Mouse (Mus musculus) ovary, postnatal 10 days (tissue): ENCODE measurements around the gene Blnk.

ENCODE experiments used
- DNase-seq: peaks from one replicate; pipeline ENCODE4 v3.0.0; 2022; ENCODE audit warnings: low spot score

Gene Blnk

GRCm38 (mm10) chr19:40994057-40994585 lies at the start of gene Blnk:
TSS of gene Blnk (minus strand) at chr19:40994535.
- no peak for DNase-seq

DNA sequence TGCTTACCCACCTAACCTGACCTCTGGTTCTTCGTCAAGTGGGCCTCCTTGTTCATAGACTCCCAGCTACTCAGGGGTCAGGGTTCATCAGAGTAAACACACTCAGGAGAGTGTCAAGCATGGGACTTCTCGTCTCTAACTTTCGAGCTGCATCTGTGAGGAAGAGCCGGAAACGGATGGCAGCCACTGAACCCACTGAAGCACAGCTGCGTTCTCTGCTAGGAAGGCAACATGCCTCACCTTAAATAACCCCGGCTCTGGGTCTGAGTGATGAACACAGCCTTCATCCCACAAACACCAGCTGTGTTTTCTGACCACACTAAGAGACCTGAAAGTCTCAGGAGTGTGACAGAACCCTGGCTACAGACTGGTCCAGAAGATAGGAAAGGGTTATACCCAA lies 44.8 kb upstream of the Blnk start:
- no peak for DNase-seq

DNA sequence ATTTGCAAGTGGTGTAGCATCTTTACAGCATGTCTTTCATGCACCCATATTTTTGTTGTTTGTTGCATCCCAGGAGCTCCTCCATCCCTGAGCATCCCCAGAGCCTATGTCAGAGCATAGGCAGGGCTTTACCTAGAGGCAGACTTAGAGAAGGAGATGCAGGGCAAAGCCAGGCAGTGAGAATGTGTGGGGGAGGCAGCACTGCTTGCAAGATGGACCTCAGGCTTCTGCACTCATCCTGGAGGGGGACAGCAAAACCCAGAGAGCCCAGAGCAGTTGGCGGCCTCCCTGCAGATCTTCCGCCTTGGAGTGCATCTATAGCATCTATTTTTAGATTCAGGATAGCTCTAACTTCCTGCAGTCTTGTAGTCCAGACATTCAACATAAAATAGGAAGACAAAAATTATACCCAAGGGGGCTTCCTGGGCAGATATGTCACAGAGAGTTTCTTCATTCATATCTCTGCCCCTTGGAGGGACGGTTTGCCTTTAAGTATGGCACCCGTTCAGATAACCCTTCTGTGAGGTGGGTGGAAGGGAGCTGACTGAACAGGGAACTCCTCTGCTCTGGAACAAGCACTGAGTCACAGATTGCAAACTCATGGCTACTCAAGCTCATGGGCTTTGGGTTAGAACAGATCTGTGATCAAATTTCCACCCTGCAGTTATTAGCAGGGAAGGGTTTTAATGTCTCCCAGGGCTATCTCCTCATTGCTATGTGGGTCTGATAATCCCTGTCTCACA lies 41.6 kb upstream of the Blnk start:
- DNase-seq, result no peak

DNA sequence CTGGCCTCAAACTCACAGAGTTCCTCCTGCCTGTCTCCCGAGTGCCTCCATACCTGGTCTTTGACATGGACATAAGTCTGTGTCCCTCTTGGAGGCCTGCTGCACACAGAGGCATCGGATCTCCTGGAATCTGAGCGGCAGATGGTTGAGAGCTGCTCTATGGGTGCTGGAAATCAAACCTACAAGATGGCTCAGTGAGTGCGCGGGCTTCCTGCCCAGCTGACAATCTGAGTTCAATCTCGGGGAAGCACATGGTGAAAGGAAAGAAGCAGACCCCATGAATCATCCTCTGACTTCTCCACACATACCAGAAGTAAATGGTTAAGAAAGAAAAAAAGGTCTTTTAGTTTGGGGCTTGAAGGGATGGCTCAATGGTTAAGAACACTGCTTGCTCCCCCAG lies 37.5 kb upstream of the Blnk start:
- no peak for DNase-seq

- DNase-seq, result no peak
These were observed 36.7 kb upstream of the Blnk start for GRCm38 (mm10) chr19:41031009-41031408.

DNA sequence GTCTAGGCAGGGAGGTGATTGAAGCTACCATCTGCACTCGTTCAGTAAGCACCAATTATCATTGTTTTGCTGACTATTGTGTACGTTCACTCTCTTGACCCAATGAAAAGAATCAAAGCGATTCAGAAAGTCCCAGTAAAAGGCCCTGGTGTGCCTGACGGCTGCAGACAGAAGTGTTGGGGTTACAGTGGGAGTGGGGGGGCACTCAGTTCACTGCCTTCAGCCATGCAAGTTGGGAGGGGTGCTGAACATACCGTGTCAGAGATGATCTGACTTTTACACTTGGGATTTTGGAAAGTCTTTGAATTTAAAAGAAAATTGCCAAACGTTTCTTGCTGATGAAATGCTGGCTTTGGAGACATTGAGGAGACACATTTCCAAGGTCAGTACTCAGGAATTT lies 35.8 kb upstream of the Blnk start:
- DNase-seq, result no peak

DNA sequence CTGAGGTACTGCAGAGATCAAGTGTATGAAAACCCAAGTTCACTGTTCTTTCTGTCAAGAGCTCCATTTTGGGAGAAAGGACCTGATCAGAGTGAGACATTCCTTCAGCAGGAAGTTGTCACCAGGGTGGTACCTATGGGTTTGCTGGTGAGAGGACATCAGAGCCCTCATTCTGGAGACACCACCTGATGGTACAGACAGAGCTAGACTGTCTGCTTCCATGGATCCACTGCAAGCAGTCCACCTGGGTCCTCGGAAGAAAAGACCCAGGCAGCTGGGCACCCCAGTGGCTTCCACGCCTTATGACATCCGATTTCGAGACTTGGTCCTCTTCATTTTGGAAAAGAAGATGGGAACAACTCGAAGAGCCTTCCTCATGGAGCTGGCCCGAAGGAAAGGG lies 34.9 kb upstream of the Blnk start, which contains the start of gene Dntt:
Gene Dntt, plus strand, starts transcription at position 57 of the 400 bp plus-strand sequence.
- DNase-seq, result no peak

GRCm38 (mm10) chr19:41027601-41028000 lies 33.3 kb upstream of the Blnk start:
- DNase-seq, result no peak

- no peak for DNase-seq
These were observed 32.7 kb upstream of the Blnk start for GRCm38 (mm10) chr19:41027024-41027423.

DNA sequence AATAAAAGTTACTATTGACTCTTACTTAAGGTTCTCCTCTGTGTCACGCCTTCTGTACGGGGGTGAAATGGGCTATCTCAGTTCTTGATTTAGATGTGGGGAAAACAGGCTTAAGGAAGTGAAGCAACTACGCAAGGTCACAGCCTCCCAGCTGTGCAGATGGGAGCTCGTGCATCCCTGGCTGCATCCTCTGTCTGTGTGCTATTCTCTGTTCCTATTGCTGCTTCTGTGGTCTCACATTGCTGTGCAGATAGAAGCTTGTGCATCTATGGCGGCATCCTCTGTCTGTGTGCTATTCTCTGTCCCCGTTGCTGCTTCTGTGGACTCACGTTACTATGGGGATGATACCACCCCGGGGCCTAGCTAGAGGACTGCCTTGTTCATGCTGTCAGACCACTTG lies 32.2 kb upstream of the Blnk start:
- DNase-seq, result no peak

GRCm38 (mm10) chr19:41022244-41022643 lies 27.9 kb upstream of the Blnk start:
- DNase-seq, result no peak

DNA sequence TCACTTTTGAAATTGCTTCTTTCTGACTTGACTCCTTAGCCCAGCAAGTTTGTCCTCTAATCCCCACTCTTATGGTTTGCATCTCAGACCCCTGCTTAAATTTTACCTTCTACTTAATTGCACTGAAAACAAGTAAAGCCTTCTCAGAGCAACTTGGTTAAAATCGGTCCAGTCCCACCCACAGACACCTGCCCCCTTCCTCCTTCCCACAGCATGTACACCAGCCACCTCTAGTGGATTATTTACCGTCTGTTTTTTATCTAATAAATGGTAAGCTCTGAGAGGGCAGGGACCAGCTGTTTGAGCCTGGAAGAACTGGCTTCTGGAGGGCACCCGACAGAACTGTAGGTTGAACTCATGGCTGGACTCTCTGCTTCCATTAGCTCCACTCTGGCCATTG lies 26.2 kb upstream of the Blnk start:
- no peak for DNase-seq

- no peak for DNase-seq
These were observed 24.9 kb upstream of the Blnk start for GRCm38 (mm10) chr19:41019164-41019675.

DNA sequence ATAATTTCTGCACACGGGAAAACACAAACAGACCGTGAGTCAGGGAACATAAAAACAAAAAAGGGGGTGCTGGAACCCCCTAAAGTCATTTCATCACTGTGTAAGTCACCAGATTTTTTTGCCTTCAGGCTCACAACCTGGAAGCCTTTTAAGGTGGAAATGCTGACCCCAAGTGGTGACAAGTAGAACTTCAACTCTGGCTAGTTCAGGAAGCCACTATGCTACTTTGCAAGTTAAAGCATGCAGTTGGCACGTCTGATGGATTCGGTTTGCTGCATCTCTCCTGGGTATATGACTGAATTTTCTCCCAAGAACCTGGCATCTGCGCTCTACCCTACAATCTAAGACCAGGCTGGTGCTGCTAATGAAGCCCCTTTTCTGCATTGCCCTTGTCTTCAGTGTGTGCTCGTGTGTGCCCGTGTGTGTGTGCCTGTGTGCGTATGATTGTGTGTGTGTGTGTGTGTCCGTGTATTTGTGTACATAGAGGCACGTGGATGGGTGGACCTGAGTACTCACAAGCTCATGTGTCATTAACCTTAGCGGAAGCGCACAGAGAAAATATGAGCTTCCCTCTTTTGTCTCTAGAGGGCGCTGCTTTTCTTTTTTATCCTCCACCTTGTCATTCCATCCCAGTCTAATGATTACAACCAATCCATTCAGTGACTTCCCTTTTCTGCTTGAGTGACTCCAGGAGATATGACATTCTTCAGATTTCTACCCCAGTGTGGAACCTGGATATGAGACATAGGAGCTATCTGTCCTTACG lies 21.8 kb upstream of the Blnk start:
- no peak for DNase-seq

DNA sequence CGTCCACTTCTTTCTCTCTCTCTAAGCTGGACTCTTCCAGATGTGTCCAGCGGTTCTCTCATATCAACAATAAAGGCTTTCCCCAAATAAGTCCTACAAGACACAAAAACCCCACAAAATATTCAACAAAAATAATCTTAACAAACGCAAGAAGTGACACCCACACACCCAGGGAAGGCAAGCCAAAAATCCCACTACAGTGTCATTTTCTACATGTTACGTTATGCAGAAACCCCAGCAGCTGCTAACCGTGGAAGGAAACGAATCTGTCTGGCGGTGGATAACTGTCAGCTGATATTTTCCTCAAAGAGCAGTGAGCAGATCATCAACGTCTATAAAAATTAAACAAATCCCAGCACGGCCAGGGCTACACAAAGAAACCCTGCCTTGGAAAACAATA lies 19.7 kb upstream of the Blnk start:
- no peak for DNase-seq

- no peak for DNase-seq
These were observed 19.3 kb upstream of the Blnk start for GRCm38 (mm10) chr19:41013591-41013990.

- DNase-seq, result no peak
These were observed 17.3 kb upstream of the Blnk start for GRCm38 (mm10) chr19:41011676-41012075.

GRCm38 (mm10) chr19:41008674-41009395 lies 14.5 kb upstream of the Blnk start:
- DNase-seq, result no peak

GRCm38 (mm10) chr19:41007733-41008132 lies 13.4 kb upstream of the Blnk start:
- no peak for DNase-seq

DNA sequence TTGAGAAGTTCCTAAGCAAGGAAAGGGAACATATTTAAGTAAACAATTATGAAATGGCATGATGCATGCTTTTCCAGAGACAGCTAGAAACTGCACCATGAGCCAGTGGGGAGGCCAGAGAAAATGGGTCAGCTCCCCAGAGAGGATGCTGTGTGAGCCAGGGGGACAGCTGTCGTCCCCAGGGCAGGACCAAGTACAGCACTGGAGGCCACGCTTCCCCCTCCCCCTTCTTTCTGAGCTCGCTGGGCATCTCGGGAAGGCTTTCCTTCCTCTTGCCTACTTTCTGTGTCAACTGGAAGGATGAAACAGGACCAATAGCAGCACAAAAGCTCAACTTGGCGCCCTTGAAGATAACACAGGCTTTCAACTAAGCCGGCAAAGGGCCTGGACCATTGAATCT lies 13.0 kb upstream of the Blnk start:
- no peak for DNase-seq

GRCm38 (mm10) chr19:41006621-41007020 lies 12.3 kb upstream of the Blnk start:
- DNase-seq, result no peak

DNA sequence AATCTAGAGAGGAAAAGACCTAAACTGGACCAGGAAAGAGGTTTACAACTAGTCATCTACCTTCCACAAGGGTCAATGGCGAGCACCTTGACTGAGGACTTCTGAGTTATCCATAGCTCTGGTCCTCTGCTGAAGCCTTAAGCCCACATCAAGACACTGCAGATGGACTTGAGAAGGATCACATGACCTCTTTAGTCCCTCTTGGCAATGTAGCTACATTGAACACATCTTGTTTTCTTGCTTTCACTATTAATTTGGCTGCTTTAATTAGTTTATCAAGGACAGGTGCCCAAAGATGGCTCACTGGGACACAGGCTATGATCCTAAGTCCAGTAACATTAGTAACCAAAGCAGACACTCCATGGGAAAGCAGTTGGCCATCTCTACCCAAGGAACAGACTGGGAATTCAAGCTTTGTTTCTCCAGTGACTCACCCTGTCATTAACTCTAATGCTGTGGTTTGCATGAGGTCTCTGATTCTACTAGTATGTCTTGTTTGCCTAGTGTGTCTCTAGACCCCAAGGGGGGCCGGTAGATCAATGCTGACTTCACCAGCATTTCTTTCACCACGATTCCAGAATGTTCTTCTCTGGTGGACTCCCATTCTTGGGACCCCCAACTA lies 9.5 kb upstream of the Blnk start:
- no peak for DNase-seq
